Comparison of ENCODE assay signal across 12 mouse cellular contexts in the genomic region with DNA sequence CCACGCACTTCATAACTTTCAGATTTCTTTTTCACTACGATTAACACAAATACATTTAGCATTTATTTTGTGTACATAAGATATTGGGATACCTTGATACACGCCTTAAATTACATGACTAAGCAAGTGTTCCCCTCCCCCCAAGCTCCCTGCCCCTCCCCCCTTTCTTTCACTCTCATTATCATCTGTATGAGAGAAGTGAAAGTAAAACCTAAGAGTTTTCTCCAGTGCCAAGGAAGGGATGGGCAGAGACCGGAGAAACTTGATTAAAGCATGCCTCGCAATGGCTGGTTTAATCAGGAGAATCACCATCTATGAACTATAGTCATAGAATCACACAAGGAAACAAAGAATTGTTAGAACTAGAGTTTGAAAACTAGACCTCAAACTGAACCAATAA. TPM values are rescaled to one million over a fixed set of nuclear protein-coding genes. Genes with fewer than 3 reads are reported as not detected.
A peak's percentile ranks its signal among the peaks of the same experiment; 100 is the strongest.
DNase-seq lines count a peak whose midpoint lies in the region; ATAC-seq and TF ChIP-seq lines count a peak whose summit lies in the region.
"Had no signal": no experiment of that assay in that cellular context is flagged by ENCODE, and none has a peak within 500 bp of the region (broad histone marks: within the 10 kb centered on the region; RNA-seq: fewer than 3 reads in every experiment).

No protein-coding gene starts in this region.

- WGBS in liver, postnatal 0 days (ENCODE audit: insufficient replicate concordance), result 65% methylated on average over 5 of the region's 5 CpGs
- 57% methylated on average over 5 of the region's 5 CpGs for WGBS in stomach, embryonic 16.5 days
- WGBS in hindbrain, embryonic 16.5 days, result 68% methylated on average over 5 of the region's 5 CpGs

- no peak for TF ChIP-seq CTCF in left cerebral cortex, adult 2 months (IDR thresholded peaks at IDR 0.05)
- no peak for TF ChIP-seq CTCF in brain, embryonic 14.5 days (IDR thresholded peaks at IDR 0.05; ENCODE audit: borderline replicate concordance, extremely low read depth, insufficient read depth, insufficient read length)
- no peak for TF ChIP-seq CTCF in liver, postnatal 0 days (IDR thresholded peaks at IDR 0.05; ENCODE audit: low read depth)

- no peak for TF ChIP-seq EP300 in liver, postnatal 0 days (IDR thresholded peaks at IDR 0.05; ENCODE audit: low read depth)

- 0 out of 2 replicates have a peak, but pooled peaks cover 5% of the 10 kb centered on the region for H3K4me1 ChIP-seq in liver, postnatal 0 days (ENCODE audit: insufficient read depth)
- H3K4me1 ChIP-seq in stomach, embryonic 16.5 days (ENCODE audit: control insufficient read depth, insufficient read depth, low read length), result no peaks in the 10 kb centered on the region
- H3K4me1 ChIP-seq in hindbrain, embryonic 16.5 days (ENCODE audit: control insufficient read depth, insufficient read depth, low read depth, low read length), result no peaks in the 10 kb centered on the region

- no peak for DNase-seq in left cerebral cortex, adult 2 months (ENCODE audit: extremely low spot score in 1 of 2, low spot score in 2 of 2)
- DNase-seq in left cerebral cortex, adult 8-10 months (ENCODE audit: low spot score in 2 of 2), result no peak
- peak; percentile 12 for DNase-seq in brain, embryonic 14.5 days (ENCODE audit: low read depth)
- DNase-seq in liver, postnatal 0 days, result no peak
- no peak for DNase-seq in layer of hippocampus, adult 11-12 months (ENCODE audit: low spot score)
- no peak for DNase-seq in Muller cell, postnatal 12 days (ENCODE audit: inconsistent ontology term)
- DNase-seq: cerebellum, adult 11-12 months had no signal

- H3K4me3 ChIP-seq in left cerebral cortex, adult 2 months, result no peak overlapping the region
- H3K4me3 ChIP-seq in liver, postnatal 0 days (ENCODE audit: low read depth, low read length), result peak overlapping the region; percentile 10; the same call in 1 of the 2 replicates
- H3K4me3 ChIP-seq in stomach, embryonic 16.5 days (replicated peaks; ENCODE audit: low read length), result no peak overlapping the region
- H3K4me3 ChIP-seq in hindbrain, embryonic 16.5 days (ENCODE audit: low read length), result no peak overlapping the region
- H3K4me3 ChIP-seq: erythroblast, embryonic 14.5 days; heart, embryonic 13.5 days; hindbrain, embryonic 12.5 days had no signal

- TF ChIP-seq POLR2A in brain, embryonic 14.5 days (IDR thresholded peaks at IDR 0.05; ENCODE audit: borderline replicate concordance, extremely low read depth, insufficient read depth, insufficient read length, poor library complexity, severe bottlenecking), result no peak

- H3K9me3 ChIP-seq in liver, postnatal 0 days (ENCODE audit: low read length), result no peaks in the 10 kb centered on the region
- H3K9me3 ChIP-seq in stomach, embryonic 16.5 days (replicated peaks; ENCODE audit: control insufficient read depth, low read length), result no peaks in the 10 kb centered on the region
- no peaks in the 10 kb centered on the region for H3K9me3 ChIP-seq in hindbrain, embryonic 16.5 days (ENCODE audit: control insufficient read depth, low read length)
- H3K9me3 ChIP-seq: heart, embryonic 13.5 days; hindbrain, embryonic 12.5 days had no signal

- ATAC-seq in liver, postnatal 0 days, result no peak
- no peak for ATAC-seq in stomach, embryonic 16.5 days (ENCODE audit: insufficient read depth, low FRiP score)
- ATAC-seq in hindbrain, embryonic 16.5 days, result no peak

- H3K9ac ChIP-seq in liver, postnatal 0 days (replicated peaks), result no peak overlapping the region
- H3K9ac ChIP-seq in stomach, embryonic 16.5 days (ENCODE audit: low read length), result no peak overlapping the region
- H3K9ac ChIP-seq in hindbrain, embryonic 16.5 days (ENCODE audit: low read depth, low read length), result no peak overlapping the region
- H3K9ac ChIP-seq: heart, embryonic 13.5 days; hindbrain, embryonic 12.5 days had no signal

- no peaks in the 10 kb centered on the region for H3K36me3 ChIP-seq in liver, postnatal 0 days (replicated peaks; ENCODE audit: insufficient read depth, low read length)
- no peaks in the 10 kb centered on the region for H3K36me3 ChIP-seq in stomach, embryonic 16.5 days (ENCODE audit: control insufficient read depth, insufficient read depth, low read length)
- no peaks in the 10 kb centered on the region for H3K36me3 ChIP-seq in hindbrain, embryonic 16.5 days (ENCODE audit: control insufficient read depth, insufficient read depth, low read length)
- H3K36me3 ChIP-seq: heart, embryonic 13.5 days; hindbrain, embryonic 12.5 days had no signal

- H3K4me2 ChIP-seq in liver, postnatal 0 days (ENCODE audit: low read depth, low read length), result peak overlapping the region; percentile 26; the same call in 1 of the 2 replicates
- H3K4me2 ChIP-seq in stomach, embryonic 16.5 days (ENCODE audit: low read depth, low read length), result peak overlapping the region; percentile 27; the same call in 1 of the 2 replicates
- no peak overlapping the region for H3K4me2 ChIP-seq in hindbrain, embryonic 16.5 days (ENCODE audit: low read length)
- H3K4me2 ChIP-seq: heart, embryonic 13.5 days; hindbrain, embryonic 12.5 days had no signal

- intact Hi-C loops in left cerebral cortex, adult 2 months (cut with DNase I), result no loop called here

- H3K27me3 ChIP-seq in liver, postnatal 0 days (ENCODE audit: insufficient read depth, low read length), result no peaks in the 10 kb centered on the region
- no peaks in the 10 kb centered on the region for H3K27me3 ChIP-seq in stomach, embryonic 16.5 days (ENCODE audit: control insufficient read depth, insufficient read depth, low read length)
- no peaks in the 10 kb centered on the region for H3K27me3 ChIP-seq in hindbrain, embryonic 16.5 days (replicated peaks; ENCODE audit: control insufficient read depth, insufficient read depth, low read length)
- H3K27me3 ChIP-seq: heart, embryonic 13.5 days; hindbrain, embryonic 12.5 days had no signal

- H3K27ac ChIP-seq in left cerebral cortex, adult 2 months, result peak overlapping the region; percentile 74
- peak overlapping the region; percentile 34; the same call in 1 of the 2 replicates for H3K27ac ChIP-seq in liver, postnatal 0 days (ENCODE audit: low read depth)
- no peak overlapping the region for H3K27ac ChIP-seq in stomach, embryonic 16.5 days (ENCODE audit: low read length)
- H3K27ac ChIP-seq in hindbrain, embryonic 16.5 days (ENCODE audit: low read depth, low read length), result no peak overlapping the region
- H3K27ac ChIP-seq: heart, embryonic 13.5 days; hindbrain, embryonic 12.5 days had no signal

RNA-seq across cellular contexts. Expression of gene Capza2, which starts 6.3 kb away (rescaled TPM):
- total RNA-seq in left cerebral cortex, adult 2 months (2021), result 100 to 1,000 TPM; 208 to 223 TPM
- total RNA-seq in left cerebral cortex, adult 8-10 months (2022), result 100 to 1,000 TPM; 215 to 233 (median 225) TPM
- 96.1 and 100 TPM in 2 replicates for polyA plus RNA-seq in brain, embryonic 14.5 days (2012; rRNA removed)
- 104 and 107 TPM in 2 replicates for polyA plus RNA-seq in liver, postnatal 0 days (2015; fragmentation: Nextera tagmentation; extraction: Ambion mirVana)
- polyA plus RNA-seq in stomach, embryonic 16.5 days (2015; fragmentation: Nextera tagmentation; extraction: Ambion mirVana), result 224 and 241 TPM in 2 replicates
- 254 and 258 TPM in 2 replicates for polyA plus RNA-seq in hindbrain, embryonic 16.5 days (2015; fragmentation: Nextera tagmentation; extraction: Ambion mirVana)

Comparison
In these comparisons a context has a peak if more than half of its experiments do, and no peak if none do; other contexts are left out.
1. H3K27ac ChIP-seq: peak in left cerebral cortex, adult 2 months (single experiment) and liver, postnatal 0 days (single experiment); none in stomach, embryonic 16.5 days (single experiment) and hindbrain, embryonic 16.5 days (single experiment).